Mouse (Mus musculus): ENCODE data around the gene Hira.
"Not testable (repeated sequence)": the region's sequence is repeated elsewhere in the genome, so short reads cannot be mapped to it uniquely, and the experiment has no call there.

Gene Hira

DNA sequence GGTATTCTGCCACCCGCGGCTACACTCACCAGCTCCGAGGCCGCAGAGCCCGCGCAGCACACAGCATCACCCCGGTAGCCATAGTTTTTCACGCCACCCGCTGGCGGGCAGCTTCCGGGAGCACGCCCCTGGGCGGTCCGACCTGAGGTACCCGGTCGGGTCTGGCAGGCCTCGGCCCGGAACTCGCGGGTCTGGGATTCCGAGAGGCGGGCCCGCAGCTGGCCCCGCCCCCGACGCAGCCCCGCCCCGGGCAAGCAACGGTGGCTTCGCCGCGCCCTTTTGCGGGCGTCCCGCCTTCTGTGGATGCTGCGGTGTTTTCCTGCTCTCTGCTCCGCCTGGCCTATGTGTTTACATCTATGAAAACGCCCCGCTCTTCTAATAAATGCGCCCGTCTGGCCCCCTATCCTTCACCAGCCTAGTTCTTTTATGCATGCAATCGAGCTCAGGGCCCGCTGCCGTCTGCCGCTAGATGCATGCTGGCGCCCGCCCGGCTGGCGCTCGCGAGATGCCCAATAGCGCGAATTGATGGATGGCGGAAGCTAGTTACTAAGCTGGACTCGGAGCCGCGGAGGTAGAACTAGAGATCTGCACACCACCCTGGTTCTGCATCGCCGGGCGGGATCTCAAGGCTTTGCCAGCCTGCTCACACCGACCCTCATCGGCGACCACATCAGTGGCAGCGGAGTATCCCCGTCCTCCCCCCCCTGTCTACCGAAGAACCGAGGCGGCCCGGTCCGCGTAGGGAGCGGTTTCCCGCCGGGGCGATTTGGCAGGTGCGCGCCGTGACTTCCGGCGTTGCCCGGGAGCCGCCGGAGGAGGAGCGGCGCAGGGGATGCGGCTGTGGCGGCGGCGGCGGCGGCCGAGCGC, at the start of gene Hira, which contains the start of gene Mrpl40:
Gene Hira (plus strand): TSS at position 596 of the 867 bp plus-strand sequence.
Gene Mrpl40 (minus strand): TSS at position 421 of the 867 bp plus-strand sequence.
- peak; percentile 94 for DNase-seq (ENCODE audit: low read depth)

DNA sequence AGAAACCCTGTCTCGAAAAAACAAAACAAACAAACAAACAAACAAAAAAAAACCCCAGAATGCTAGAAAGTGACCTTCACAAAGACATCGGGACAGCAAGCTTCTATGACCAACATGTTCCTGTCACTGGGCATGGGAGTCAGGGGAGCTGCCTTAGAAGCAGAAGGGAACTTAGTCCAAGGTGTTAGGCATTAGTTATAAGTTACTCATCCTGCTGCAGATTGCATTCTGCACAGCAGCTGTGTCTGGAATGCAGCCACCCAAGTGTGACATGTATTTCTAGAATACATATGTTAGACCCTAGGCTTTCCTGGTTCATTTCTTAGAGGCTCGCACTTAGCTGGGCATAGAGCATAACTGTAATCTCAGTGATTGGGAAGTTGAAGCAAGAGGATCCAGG, 48.2 kb upstream of the Hira start:
- DNase-seq (ENCODE audit: low read depth), result no peak

DNA sequence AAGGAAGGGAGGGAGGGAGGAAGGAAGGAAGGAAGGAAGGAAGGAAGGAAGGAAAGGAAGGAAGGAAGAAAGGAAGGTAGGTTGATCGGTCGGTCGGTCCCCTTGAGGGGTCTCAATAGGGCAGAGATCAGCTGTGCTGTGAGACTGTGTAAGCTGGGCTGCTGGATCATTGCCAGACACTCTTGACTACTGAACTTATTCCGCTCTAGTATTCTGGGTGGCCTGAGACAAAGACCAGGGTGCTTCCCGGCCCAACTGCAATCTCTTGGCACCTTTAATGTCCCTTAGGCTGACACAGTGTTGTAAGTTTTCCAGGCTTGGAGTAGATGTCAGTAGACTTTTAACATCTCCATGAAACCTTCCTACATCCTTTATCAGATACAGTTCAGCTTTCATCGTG, 47.7 kb upstream of the Hira start:
- DNase-seq (ENCODE audit: low read depth), result no peak

DNA sequence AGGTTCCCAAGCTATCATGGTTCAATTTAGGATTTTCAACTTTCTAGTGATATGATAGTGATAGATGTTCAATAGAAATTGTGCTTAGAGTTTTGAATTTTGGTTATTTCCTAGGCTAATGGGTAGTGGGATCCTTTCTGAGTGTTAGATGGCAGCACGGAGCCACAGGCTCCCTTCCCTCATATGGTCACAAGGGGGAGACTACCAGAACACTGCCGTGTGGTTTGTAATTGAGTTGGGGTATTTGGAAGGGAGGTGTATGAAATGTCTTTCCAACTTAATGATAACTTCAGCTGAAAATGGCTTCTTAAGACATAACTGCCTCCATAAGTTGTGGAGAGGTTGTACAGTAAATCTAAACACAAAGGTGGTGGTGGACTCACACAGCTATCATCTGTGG, 43.4 kb upstream of the Hira start:
- no peak for DNase-seq (ENCODE audit: low read depth)

DNA sequence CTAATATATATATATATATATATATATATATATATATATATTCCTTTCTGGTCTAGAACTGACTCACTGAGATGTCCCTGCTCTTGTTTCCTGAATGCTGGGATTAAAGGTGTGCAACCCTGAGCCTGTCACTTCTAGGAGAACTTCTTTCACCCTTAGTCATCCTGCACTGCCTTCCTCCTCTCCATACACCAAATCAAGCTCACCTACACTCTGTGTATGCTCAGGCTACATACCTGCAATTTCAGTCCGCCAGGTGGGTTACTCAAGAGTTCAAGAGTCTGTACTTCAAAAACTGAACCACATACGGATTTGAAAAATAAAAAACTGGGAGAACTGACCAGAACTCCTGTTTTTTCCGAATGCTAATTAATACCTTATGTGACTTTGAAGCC, 40.8 kb upstream of the Hira start:
- DNase-seq (ENCODE audit: low read depth), result no peak

DNA sequence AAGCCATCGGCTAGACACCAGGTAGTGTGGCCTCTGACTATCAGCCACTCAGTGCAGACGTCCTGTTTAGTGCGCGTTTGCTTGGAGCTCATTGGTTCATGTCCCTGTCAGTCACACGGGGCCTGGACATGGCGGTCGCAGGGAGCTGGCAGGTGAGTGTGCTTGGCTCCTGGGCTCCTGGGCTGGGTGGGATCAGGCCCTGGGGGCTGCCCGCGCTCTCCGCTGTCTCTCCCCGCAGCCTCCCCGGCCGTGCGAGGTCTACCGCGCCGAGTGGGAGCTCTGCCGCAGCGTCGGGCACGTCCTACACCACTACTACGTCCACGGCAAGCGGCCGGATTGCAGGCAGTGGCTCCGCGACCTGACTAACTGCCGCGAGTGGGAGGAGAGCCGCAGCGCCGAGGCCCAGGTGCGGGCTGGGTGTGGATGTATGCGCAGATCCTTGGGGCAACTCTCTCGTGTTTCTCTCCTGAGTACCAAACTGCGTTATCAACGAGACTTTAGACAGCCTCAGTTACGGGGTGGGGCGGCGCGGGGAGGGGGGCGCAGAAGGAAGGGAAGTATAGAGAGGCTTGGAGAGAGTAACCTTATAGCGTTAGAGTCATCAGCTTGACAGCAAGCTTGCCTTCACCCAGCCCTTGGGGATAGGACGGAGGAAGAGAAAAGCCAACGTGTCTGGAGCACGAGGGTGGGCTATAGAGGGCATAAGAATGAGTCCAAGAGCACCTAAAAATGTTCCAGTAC, 40.2 kb upstream of the Hira start, which contains the start of the genes 2510002D24Rik and Gm28539:
Gene 2510002D24Rik (plus strand): TSS at position 111 of the 741 bp plus-strand sequence.
Gene Gm28539 (plus strand): TSS at position 117 of the 741 bp plus-strand sequence.
- peak; percentile 96 for DNase-seq (ENCODE audit: low read depth)

DNA sequence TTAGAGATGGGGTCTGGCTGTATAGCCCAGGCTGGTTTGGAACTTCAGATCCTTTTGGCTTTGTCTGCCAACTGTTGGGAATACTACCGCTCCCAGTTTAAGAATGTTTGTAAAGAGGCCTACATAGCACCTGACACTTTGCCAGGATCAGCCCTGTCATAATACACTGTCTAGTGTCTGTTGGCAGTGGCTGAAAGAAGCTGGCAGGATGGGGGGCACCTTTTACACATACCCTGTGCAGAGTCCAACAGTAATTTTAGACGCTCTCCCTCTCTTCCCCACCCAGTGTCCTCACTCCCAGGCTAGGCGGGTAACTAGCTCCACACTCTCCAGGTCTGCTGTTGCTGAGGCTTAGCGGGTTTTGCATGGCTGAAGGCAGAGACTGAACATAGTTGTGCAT, 38.5 kb upstream of the Hira start:
- DNase-seq (ENCODE audit: low read depth), result no peak

GRCm38 (mm10) chr16:18846301-18846820, 30.5 kb upstream of the Hira start:
- no peak for DNase-seq (ENCODE audit: low read depth)

DNA sequence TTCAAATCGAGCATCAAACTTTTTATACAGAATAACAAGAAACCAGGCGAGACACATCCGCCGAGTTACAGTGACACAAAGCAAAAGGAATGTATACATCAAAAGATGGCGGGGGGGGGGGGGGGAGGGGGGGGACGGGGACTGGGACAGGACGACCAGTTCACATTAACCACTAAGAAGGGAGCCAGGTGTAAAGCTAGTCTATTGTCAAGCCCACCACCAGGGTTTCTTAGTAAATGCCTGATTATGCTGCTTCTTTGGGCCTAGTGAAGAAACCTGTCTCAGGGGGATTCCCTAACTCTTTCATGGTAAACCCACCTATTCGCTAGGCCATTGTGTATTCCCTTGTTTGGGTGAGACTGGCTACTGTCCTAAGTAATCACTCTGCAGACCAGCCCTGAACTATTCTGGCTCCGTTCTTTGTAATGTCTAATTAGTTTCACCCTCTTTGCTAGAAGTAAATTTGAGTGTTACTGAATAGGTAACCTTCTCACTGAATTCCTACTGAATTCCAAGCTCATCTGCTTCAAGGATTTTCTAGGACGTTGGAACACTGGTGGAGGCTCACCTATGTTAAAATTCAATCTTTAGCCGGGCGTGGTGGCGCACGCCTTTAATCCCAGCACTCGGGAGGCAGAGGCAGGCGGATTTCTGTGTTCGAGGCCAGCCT, 27.2 kb upstream of the Hira start:
- not testable (repeated sequence) for DNase-seq (ENCODE audit: low read depth)

- DNase-seq (ENCODE audit: low read depth), result peak; percentile 77
Measured at GRCm38 (mm10) chr16:18858551-18858950, 18.3 kb upstream of the Hira start.

GRCm38 (mm10) chr16:18860186-18860585, 16.7 kb upstream of the Hira start:
- DNase-seq (ENCODE audit: low read depth), result no peak

DNA sequence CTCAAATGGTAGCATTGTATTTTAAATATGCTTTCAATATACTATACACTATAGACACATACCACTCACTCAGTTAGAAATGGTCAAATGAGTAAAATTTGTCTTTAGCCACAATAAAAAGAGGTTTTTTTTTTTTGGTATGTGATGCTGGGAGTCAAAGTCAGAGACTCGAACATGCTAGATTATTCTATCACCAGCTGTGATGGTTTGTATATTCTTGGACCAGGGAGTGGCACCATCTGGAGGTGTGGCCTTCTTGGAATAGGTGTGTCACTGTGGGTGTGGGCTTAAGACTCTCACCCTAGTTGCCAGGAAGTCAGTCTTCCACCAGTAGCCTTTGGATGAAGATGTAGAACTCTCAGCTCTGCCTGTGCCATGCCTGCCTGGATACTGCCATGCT, 6.3 kb upstream of the Hira start:
- DNase-seq (ENCODE audit: low read depth), result not testable (repeated sequence)

GRCm38 (mm10) chr16:18876091-18876441, 771 bp upstream of the Hira start:
- no peak for DNase-seq (ENCODE audit: low read depth)

GRCm38 (mm10) chr16:18877386-18878090, 701 bp downstream of the Hira start:
- DNase-seq (ENCODE audit: low read depth), result peak; percentile 87

DNA sequence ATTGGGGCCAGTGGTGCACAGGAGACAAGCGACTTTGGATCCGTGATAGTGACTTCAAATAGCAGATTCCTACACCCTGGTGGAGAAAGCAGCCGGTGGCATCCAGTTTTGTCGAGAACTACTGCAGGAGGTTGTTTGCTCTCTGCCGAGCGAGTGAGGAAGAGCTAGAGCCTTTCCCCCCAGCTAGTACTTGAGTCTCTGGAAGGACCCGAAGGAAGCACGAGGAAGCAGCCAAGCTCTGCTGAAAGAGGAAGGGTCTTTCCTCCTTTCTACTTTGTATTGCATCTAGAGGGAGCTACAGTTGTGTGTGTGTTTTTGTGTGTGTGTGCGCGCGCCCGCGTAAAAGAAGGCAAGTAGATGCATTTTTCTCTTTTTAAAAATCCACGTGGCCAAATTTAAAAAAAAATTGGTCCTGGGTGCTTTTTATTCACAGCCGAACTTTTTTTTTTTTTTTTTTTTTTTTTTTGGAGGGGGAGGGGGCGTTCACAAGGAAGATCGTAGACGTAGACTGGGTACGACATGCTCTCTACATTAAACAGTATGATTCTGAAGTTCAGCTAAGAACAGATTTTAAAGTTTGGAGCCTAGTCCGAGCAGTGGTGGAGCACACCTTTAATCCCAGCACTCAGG, 1.4 kb downstream of the Hira start:
- DNase-seq (ENCODE audit: low read depth), result no peak

DNA sequence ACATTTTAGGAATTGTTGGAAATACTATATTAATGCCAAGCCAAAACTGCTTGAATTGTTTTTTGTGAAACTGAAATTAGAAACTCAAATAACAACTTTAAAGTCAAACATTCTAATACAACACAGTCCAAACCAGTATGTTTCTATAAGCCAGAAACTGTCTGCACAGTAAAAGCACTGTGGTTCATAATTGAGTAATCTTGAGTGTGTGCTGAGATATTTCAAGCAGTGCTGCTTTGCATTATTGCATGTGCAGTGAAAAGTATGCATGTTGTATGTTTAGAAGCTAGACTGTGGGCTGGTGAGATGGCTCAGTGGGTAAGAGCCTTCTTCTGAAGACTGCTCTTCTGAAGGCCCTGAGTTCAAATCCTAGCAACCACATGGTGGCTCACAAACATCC, 7.2 kb downstream of the Hira start:
- no peak for DNase-seq (ENCODE audit: low read depth)

DNA sequence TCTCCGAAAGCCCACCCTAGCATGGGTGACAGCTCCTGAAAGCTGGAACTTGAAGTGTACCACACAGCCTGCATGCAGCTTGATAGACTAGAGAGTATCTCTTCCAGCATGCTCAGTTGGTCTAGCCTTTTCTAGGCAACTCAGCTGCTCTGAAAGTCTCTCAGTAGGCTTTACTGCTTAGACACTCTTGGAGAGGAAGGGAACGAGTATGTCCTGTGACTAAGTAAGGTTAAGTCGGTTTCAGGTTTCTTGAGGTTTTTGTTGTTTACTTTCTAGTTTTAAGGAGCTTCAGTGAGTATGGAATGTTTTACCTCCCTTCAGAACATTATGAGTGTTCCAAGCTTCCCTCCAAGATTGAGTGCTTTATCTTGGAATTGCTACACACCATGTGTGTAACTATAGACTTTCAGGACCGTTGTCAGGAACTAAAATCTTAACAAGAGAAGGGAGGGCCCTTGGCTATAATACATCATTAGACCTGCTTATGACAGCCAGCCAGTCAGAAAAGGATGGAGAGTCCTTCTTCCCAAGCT, 17.1 kb downstream of the Hira start:
- no peak for DNase-seq (ENCODE audit: low read depth)

DNA sequence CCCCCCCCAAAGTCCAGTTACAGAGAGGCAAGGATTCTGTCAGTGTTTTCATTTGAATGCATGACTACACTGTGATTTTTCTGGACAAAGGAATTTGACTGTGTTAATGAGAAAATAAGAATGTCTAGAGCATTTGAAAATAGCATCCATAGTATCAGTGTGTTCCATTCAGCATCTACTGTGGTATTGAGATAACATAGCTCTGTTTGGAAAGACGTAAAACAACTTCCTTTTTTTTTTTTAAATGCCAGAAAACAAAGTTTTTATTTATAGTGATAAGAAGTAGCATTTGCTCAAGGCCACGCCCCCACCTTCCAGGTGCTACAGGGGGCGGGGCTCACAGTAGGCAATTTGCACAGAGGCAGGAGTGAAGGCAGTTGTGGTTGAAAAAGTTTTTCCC, 18.4 kb downstream of the Hira start:
- no peak for DNase-seq (ENCODE audit: low read depth)

DNA sequence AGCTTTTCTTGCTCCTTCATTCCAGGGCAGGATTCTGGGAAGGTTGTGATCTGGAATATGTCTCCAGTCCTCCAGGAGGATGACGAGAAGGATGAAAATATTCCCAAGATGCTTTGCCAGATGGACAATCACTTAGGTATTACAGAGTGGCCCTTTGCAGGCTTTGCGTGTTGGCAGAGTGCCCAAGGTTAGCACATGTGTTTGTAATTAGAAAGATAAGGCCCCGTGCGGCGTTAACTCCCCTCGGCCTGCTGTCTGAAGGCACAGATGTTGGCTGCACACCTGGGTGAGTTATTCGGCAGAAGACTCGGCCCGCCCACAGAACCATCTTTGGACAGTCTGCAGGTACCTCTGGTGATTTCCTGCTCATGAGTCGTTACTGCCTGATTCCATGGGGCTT, 19.6 kb downstream of the Hira start:
- DNase-seq (ENCODE audit: low read depth), result no peak

DNA sequence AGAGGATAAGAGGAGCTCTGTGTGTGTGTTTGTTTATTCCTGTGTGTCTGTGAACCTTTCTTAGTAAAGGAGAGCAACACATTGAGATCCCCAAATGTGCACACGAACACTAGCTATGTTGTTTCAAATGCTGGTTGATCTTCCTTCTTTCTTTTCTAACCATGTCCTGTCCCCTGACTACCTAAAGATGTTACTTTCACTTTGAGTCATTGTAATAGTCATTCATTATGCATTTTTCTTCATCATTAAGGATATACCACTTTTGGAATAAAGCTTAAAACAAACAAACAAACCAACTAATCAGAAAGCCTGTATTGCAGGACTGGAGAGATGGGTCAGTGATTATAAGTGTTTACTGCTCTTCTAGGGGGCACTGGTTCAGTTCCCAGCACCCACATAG, 28.8 kb downstream of the Hira start:
- peak; percentile 12 for DNase-seq (ENCODE audit: low read depth)

DNA sequence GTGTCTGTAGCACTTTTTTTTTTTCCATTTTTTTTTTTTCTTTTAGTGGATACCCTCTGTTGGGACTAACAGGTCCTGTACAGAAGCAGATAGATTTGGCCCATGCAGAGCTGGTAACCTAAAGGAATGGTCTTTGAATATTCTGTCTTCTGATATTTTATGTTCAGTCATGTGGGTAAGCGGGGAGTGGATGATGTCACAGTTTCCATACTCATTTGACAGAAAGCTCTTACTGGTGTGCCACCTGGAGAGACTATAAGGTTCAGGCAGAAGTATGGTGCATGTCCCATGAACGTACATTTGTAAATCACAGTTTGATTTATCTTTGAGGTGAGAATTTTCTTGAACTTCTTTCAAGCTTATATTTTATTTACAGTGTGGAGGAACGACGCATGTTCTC, 39.2 kb downstream of the Hira start:
- no peak for DNase-seq (ENCODE audit: low read depth)
